Mouse (Mus musculus) mature B cell (primary cell): Measurements from ENCODE around the gene Mcrip1.
"Not testable (repeated sequence)": the region's sequence is repeated elsewhere in the genome, so short reads cannot be mapped to it uniquely, and the experiment has no call there.

Source experiments
- in situ Hi-C: fragments of 300-500 bp; cut with MboI; formaldehyde crosslinking; loops from 2 replicates; pipeline ENCODE4 v1.14.3; 2019

Gene Mcrip1

DNA sequence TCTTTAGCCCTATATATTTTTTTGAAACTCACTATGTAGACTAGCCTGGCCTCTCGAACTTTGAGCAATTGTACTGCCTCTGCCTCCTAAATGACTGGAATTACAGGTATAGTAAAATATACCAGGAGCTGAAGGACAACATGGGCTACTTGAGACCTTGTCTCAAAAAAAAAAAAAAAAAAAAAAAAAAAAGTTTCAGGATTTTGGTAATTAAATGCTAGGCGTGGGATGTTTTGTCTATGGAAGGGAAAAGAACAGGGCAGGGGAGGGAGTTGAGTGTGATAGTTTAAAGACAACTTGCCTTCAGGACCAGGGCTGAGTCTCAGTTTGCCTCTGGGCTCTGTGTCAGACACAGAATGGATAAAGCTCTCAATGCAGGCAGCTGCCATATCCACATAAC is 25.5 kb upstream of the Mcrip1 start:
- in situ Hi-C loops = no loop called here

DNA sequence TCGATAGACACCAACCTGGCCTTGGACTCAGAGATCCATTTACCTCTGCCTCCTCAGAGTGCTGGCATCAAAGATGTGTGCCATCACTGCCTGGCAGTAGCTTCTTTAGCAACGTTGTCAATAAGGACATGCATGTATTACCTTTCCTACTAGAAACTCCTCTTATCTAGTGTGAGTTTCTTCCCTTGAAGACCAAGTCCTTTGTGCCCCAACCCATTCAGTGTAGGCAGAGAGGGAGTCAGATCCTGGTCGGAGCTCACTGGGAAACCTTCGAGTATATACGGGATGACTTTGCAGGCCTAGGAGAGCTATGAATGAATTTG is 24.7 kb upstream of the Mcrip1 start:
- in situ Hi-C loops = no loop called here

DNA sequence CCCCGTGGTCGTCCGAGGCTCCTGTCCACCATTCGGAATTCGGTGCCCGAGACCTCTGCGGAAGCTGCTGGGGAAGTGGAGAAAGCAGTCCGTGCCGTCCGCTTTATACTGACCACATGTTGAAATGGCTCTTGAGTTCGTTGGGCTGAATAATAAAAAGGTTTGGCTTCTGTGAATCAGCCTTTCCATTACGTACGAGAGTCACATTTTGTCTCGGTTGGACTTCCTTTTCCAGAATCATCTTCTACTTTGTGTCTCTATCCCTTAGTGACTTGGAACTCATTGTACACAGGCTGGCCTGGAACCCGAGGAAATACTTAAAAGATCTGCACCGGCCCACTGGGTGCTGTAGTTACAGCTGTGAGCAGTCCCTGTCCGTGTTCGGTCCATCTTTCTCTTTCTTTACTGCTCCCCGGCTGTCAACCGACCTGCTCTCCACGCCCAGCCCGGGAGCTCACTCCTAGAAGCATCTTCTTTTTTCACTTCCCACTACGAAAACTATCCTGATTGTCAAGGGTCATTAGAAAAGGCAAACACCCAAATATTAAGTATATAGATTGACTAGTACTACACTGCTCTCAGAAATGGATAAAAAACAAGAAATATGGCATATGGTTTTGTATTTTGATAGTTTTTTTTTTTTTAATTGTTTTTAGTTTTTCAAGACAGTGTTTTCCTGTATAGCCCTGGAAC is 24.2 kb upstream of the Mcrip1 start:
- in situ Hi-C loops = no loop called here

DNA sequence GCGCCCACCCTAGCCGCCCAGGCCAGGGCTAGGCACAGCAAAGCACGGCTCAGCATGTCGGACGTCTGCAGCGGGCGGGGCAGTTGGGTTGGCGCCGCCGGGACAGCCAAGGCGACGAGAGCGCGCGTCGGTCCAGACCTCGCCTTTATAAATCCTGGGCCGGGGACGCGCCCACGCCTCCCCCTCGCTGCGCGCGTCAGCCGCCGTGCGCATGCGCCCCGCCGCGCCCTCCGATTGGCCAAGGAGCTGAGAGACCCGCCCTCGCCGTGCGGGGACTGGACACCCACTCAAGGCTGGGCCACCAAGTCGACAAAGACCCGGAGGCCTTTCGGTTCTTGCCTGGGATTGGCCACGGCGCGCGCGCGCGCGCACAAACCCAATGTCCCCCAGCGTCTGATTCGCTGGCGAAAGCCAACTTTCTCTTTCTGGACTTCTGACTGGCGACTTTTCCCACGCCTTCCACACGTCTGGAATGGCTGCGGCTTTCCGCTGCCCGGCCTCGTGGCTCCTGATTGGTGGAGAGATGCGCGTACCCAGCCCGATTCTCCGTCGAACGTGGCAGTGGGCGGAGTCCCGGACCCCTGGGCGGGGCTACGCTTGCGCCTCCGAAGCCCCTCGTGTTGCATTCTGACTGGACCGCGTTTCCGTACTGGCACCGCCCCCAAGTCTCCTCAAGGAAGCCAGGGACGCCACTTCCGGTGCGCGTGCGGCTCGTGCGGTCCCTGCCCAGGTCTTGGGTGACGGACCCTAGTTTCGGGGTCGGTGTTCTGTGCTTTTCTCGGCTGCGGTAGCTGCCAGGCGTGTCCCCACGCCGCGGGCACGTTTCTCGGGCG is 23.4 kb upstream of the Mcrip1 start, which contains the start of gene P4hb:
P4hb (minus strand) TSS at position 502 of the 833 bp plus-strand sequence.
- in situ Hi-C loops = no loop called here

DNA sequence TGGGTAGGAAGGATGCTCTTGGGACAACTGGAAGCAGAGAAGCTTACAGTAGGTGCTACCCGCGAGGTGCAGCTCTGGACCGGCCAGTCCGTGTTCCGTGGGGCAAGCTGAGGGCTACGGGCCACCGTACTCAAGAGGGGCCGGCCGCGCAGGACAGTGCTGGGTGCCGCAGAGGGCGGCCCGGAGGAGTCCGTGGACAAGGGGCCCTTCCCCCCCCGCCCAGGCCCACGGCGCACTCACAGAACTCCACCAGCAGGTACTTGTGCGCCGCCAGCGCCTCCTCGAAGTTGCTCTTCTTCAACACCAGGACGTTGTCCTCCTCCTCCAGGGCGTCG is 22.9 kb upstream of the Mcrip1 start:
- in situ Hi-C loops = no loop called here

DNA sequence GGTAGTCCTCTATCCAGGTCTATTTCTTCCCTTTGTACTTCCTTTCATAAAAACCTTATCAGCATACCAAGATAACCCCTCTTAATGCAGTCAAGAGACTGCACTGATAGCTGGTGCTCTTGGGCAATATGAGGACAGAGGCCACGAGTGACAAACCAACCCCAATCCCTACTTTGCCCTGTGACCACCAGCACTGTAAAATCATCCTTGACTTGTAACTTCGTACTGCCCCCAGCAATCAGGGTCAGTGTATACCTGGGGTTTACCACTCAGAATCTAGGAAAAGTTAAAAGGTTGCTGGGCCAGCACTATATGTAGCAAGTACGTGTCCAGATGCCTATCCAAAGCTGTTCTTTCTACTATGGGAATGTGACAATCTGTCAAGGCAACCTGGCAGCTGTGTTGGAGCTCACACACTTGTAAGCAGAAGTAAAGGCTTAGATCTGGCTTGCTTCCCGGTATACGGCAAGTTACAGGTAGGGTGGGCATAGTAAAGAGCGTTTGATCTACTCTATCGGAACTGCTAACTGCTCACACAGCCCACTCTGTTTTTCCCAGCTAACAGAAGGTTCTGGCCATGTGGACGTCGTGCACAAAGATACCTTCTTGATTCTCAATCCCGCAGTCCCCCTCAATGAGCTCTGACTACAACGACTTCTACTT is 22.4 kb upstream of the Mcrip1 start:
- in situ Hi-C loops = no loop called here

DNA sequence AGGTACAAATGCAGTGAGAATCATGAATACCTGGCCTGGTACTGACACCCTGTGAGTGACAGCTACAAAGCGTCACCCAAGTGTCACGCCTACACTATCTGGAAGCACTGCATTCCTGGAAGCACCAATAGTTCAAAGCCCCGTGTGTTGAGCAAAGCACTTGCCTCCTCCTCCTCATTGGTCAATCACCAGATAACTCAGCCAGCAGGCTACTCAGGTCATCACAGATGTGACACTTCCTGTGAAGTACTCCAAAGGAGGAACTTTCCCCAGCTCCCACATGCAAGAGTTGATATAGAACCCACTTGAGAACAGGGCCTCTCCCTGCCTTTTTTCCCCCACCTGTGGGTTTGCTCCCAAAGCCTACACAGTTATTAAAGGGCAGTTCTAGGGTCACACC is 21.6 kb upstream of the Mcrip1 start:
- in situ Hi-C loops = no loop called here

DNA sequence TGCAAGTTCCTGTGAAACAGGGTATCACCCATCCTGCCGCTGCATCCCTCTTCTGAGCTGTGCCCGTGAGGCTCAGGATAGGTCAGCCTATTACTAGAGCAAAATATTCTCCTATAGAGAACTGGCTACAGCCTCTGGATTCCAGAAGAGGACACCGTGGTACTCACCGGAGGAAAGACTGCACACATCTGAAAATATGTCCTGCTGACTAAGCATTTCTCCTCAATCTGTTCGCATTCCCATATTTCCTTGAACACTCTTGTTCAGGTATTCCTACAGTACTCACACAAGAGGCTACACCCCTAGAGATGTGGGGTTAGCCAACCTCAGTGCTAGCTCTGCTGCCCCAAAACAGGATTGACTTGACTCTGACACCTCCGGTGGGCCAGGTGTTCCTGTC is 18.8 kb upstream of the Mcrip1 start:
- in situ Hi-C loops = no loop called here

DNA sequence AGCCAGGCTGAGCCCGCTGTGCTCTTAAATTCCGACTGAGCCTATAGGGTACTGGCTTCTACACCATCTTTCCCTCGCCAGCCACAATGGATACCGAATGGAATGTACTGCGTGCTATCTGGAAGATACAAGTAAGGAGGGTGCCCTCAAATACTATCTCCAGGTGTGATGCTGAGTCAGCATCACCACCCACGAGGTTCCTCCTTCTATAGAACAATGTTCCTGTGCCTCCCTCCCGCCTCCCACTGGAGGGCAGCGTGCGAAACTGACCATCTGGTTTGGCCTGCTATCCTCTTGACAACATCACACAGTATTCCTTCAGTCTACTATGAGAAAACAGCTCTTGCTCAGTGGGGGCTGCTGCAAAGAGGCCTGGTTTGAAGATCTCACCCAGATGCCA is 15.6 kb upstream of the Mcrip1 start:
- in situ Hi-C loops = no loop called here

DNA sequence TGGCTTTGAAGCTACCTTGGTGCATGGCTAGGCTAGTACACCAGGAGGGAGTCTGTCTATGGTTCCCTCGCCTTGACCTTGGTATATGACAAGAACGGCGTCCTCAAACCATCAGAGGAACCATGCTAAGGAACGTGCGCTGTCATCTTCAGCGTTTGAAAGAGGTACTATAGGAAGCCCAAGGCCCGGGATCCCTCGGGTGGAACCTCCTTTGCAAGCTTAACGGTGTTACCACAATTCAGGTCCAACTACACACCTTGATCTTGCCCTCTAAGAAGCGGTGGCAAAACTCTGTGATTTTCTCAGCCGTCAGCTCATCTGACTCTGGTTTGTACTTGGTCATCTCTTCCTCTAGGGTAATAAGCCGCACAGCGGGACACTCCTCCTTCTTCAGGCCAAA is 13.4 kb upstream of the Mcrip1 start:
- in situ Hi-C loops = no loop called here

DNA sequence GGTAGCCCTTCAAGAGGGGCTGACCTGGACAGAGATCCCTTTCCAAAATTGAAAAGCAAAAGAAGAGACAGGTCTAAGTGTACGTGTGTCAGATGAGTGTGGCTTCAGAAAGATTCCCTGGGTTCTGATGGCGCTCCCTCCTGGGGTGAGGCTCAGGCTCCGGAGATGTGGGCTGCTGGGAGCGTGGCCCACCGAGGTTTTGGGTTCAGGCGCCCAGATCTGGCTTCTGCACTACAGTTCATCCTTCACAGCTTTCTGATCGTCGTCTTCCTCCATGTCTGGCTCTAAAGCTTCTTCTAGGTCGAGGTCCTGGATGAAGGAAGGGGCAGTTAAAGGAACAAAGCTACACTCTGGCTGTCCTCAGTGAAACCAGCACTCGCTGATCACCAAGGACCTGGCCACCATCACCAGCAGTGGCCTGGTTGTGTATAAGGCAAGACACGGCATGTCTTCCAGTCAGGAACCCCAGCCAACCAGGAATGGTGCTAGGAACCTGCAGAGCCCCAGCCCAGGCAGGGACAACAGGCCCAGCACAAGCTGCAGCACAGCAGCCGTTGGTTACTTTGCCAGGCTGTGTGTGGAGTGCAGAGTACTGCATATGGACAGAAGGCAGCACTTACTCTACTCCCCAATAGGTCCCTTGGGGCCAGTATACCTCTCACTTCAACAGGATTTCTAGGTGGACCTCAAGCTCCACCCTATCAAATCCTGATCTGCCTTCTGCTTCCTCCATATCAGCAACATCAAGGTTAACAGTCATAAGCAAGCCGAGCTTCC is 11.6 kb upstream of the Mcrip1 start:
- in situ Hi-C loops = no loop called here

DNA sequence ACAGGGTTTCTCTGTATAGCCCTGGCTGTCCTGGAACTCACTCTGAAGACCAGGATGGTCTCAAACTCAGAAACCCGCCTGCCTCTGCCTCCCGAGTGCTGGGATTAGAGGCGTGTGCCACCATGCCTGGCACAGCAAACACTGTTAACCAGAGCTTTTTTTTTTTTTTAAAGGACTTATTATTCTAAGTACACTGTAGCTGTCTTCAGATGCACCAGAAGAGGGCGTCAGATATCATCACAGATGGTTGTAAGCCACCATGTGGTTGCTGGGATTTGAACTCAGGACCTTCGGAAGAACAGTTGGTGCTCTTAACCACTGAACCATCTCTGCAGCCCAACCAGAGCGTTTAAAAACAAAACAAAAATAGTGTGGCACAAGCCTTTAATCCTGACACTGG is 9.3 kb upstream of the Mcrip1 start:
- in situ Hi-C loops = not testable (repeated sequence)

DNA sequence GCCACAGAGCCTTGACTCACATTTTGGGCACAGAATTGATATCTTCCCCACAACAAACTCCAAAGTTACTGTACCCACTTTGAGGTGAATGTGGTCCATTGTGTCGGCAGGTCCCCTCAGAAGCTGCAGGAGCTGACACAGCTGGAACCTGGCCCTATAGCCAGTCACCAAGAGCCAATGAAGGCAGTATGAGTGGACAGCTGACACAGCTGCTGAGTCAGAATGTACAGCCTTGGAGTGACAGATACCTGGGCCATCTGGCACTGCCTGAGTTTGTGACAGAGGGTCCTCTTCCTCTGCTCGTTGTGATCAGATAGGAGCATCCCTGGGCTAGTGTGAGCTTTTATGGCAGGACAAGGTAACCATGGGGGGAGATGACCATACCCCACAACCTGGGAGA is 5.7 kb upstream of the Mcrip1 start:
- in situ Hi-C loops = no loop called here

DNA sequence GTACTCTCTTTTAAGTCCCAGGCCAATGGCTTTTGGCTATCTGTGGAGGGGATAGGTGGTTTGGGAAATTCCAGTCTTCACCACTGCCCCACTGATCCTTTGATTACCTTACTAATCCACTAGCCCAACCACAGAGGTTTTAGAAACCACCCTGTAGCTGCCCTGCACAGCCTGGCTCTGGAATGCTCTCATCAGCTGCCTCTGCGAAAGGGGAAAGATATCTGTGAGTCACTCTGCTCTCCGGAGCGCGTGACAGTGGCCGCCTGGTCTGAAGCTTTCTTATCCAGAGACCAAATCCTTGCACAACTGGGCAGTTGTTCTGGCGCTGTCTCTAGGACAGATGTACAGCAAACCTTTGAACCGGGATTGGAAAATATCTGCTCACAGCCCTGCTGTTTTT is 5.3 kb upstream of the Mcrip1 start:
- in situ Hi-C loops = no loop called here

DNA sequence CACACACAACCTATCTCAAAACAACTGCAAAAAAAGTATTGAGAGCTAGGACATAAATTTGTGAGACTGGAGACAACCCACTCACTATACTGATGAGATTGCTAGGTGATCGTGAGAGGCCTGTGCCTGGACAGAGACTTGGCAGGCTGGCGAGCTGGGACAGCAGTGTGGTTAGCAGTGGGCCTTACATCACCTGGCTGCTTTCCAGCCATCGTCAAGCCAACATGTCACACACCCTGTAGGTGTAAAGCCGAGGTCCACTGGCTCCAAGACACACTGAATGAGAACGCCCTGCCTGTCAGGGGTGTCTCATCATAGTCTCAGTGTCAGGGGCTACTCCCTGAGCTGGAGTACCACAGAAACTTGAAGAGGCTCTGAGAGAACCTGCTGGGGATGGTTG is 3.2 kb upstream of the Mcrip1 start:
- in situ Hi-C loops = no loop called here

DNA sequence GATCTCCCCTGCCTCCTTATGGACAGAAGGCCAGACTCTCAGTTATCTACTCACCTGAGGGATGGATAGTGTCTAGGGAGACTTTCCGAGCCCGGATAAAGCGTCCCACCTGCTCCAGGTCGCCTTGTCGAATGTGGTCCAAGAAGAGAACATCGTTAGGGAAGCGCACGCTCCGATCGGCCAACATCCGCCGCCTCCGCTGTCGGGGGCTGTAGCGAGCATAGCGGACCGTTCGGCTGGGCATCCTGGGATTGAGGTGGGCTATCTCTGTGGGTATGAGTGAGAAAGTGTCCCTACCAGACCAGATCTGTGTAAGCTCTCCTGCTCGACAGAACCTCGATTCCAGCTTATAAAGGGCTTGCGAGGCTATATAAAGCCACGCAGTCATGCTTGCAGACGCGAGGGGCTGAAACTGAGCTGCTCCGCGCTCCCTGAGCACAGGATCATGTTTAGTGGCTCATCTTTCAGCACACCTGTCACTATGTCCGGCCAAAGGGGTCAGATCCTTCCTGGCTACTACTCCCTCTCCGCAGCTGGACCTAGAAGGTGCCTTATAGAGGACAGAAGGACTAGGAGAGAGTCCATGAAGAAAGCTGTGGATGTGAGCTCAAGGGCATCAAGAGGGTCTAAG is 1.4 kb upstream of the Mcrip1 start, which contains the start of gene Ppp1r27:
Ppp1r27 (minus strand) TSS at position 323 of the 631 bp plus-strand sequence.
- in situ Hi-C loops = no loop called here

DNA sequence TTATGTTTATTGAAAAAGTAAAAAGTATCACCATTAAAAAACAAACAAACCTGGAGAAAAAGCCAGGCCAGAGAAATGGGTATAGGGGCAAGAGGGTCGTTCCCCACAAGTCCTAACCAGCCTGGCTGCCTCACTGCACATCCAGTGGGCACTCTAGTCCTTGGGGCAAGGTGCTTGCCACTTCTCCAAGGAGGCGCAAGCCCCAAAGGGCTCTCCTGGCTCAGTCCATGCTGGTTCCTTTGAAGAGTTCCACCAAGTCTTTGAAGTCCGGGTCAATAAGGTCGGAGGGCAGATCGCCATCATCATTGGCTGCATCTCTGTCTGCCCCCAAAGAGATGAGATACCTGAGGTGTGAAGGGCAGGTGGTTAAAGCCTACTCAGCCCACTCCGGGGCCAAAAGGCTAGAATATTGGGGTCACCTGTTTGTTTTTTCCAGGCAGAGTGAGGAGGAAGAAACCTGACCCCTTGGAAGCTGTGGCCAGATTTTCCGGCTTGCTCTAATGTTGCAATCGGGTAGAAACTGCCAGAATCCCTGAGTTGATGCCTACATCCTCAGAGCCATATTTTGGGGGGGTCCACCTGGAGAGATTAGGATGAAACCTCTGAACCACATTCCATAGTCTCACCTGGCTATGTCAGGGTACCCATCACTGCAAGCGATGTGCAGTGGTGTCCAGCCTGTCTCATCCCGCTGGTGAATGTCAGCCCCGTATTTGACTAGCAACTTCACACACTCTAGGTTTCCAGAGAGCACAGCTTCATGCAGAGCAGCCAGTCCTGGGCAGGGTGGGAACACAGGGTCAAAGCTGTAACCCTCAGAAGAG is 671 bp upstream of the Mcrip1 start:
- in situ Hi-C loops = no loop called here

DNA sequence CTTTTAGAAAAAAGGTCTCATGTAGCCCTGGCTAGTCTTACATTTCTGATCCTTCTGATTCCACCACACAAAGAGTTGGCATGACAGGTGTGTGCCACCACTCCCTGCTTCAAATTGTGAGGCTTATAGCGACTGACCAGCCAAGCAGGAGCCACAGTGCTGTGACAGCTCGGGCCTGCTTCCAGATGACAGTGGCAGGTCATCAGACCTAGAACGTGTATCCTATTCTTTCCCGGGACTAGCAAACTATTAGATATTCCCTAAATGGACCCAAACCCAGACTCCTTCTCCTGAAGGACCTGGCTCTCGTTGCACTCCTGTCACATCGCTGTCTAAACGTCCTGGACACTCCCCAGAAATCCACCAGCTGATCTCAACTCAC is 750 bp downstream of the Mcrip1 start:
- in situ Hi-C loops = no loop called here

DNA sequence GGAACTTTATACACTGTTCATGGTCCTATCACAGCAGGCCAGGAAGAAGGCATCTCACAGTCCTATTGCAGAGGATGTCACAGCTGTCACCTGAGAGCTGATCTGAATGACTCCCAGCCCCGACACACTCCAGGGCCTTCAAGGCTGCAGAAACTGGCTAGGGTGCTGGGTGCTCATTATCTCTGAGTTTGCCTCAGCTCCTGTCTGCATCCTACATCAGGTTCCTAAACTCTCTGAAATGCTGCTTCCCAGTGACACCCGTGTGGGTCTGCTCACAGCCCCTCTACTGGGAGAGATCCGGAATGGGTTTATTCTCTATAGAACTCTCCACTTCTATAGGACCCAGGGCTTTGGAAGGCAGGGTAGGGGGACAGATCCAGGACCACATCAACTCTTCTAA is 1.3 kb downstream of the Mcrip1 start:
- in situ Hi-C loops = no loop called here

DNA sequence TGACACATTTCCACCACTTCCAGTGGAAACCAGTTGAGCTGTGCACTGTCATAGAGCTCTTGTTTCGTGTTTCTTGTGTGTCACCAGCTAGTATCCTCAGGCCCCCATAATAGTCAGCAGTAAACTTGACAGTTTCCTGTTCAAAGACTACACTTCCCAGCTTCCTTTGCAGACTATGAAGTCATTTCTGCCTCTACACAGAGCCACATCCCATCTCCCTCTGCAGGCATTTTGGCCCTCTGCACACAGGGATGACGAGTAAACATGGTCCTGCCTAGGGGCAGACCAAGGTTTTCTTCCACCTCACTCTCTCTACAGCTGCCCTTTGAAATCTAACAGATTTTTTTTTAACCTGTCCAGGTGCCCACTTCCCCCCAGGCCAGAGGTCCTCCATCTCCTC is 2.1 kb downstream of the Mcrip1 start:
- in situ Hi-C loops = no loop called here

DNA sequence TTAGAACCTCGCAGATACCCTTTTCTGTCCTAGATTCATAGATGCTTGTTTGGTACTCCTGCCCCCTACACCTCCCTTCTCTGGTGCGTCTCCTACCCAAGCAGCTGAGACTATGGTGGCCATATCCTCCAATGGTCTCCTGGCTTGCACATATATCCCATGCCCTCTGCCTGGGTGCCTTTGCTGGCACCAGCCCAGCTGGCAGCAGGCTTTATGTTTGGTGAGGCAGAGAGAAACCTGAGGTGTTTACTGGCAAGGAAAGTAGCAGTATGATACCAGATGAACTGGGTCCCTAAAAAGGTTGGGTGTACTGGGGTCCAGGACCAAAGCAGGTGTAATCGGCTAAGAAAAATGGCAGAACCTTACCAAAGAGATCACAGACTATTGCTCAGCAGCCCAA is 3.6 kb downstream of the Mcrip1 start:
- in situ Hi-C loops = no loop called here
